Mouse (Mus musculus) hindbrain, embryonic 15.5 days (tissue): ENCODE data around the gene Dolpp1. TPM values are rescaled to one million over a fixed set of nuclear protein-coding genes. Genes with fewer than 3 reads are reported as not detected.

Experiments used
- ATAC-seq: fragments of 200-750 bp; cut with Nextera tagmentation; 2 replicates; pipeline ENCODE4 v1.8.0; 2017; ENCODE audit warnings: low read depth, moderate number of reproducible peaks, moderate TSS enrichment; ENCODE audit not compliant: low FRiP score
- H3K27ac ChIP-seq: fragments of 300-500 bp; sonication (generic); replicated peaks from 2 replicates; pipeline ENCODE4 v1.5.1; 2015; ENCODE audit warnings: mild to moderate bottlenecking, inconsistent platforms
- H3K27me3 ChIP-seq: fragments of 300-500 bp; sonication (generic); 2 replicates; pipeline ENCODE4 v1.6.1; 2015; ENCODE audit warnings: control low read depth, inconsistent platforms
- H3K36me3 ChIP-seq: fragments of 300-500 bp; sonication (generic); 2 replicates; pipeline ENCODE4 v1.6.1; 2015; ENCODE audit warnings: control low read depth, inconsistent platforms
- H3K4me1 ChIP-seq: fragments of 300-500 bp; sonication (generic); replicated peaks from 2 replicates; pipeline ENCODE4 v1.6.1; 2015; ENCODE audit warnings: control low read depth, inconsistent platforms
- H3K4me2 ChIP-seq: fragments of 300-500 bp; sonication (generic); 2 replicates; pipeline ENCODE4 v1.6.1; 2015; ENCODE audit warnings: moderate library complexity, mild to moderate bottlenecking, inconsistent platforms
- H3K4me3 ChIP-seq: fragments of 300-500 bp; sonication (generic); 2 replicates; pipeline ENCODE4 v1.5.1; 2015; ENCODE audit warnings: mild to moderate bottlenecking, inconsistent platforms
- H3K9ac ChIP-seq: fragments of 300-500 bp; sonication (generic); 2 replicates; pipeline ENCODE4 v1.6.1; 2015; ENCODE audit warnings: inconsistent platforms
- H3K9me3 ChIP-seq: fragments of 300-500 bp; sonication (generic); 2 replicates; pipeline ENCODE4 v1.6.1; 2016; ENCODE audit warnings: control low read depth, inconsistent platforms
- WGBS: fragments of 180-500 bp; shearing (Covaris S2); methylation state at CpG from one replicate; pipeline ENCODE4 v1.1.7; 2015; 5-methylcytosine and 5-hydroxymethylcytosine counted together
- polyA plus RNA-seq: library from polyadenylated mRNA; unstranded; fragments of >200 nt; fragmentation: Nextera tagmentation; extraction: Ambion mirVana; gene quantifications from 2 replicates; pipeline ENCODE4 v1.2.1, GENCODE M21; 2015

The Dolpp1 gene
- polyA plus RNA-seq, 1 experiment from 2014 or later: 60.4 TPM

GRCm38 (mm10) chr2:30439631-30440030 is 47.6 kb downstream of the Dolpp1 start:
- H3K9ac ChIP-seq: no peak overlapping the region
- no peak overlapping the region for H3K4me3 ChIP-seq
- H3K4me2 ChIP-seq: no peak overlapping the region
- H3K4me1 ChIP-seq: peaks cover 40% of the 10 kb centered on the region
- H3K9me3 ChIP-seq: no peaks in the 10 kb centered on the region
- no peak for ATAC-seq
- peak overlapping the region; percentile 85; the same call in 1 of the 2 replicates for H3K27ac ChIP-seq
- WGBS: 91% methylated on average over 6 of the region's 6 CpGs
- H3K36me3 ChIP-seq: peaks cover 30% of the 10 kb centered on the region
- H3K27me3 ChIP-seq: no peaks in the 10 kb centered on the region

- Histone ChIP-seq H3K4me3 (no peak overlapping the region), H3K36me3 (peaks cover 30% of the 10 kb centered on the region), H3K4me1 (peaks cover 40% of the 10 kb centered on the region), H3K9ac (0 out of 2 replicates have a peak overlapping the region, but pooled peaks have one; percentile 26), H3K4me2 (no peak overlapping the region), H3K27ac (peak overlapping the region; percentile 85), H3K9me3 (no peaks in the 10 kb centered on the region), H3K27me3 (no peaks in the 10 kb centered on the region)
- ATAC-seq: no peak
- 48% methylated on average over 3 of the region's 3 CpGs for WGBS
Measured at GRCm38 (mm10) chr2:30440211-30440700, 48.2 kb downstream of the Dolpp1 start.

DNA sequence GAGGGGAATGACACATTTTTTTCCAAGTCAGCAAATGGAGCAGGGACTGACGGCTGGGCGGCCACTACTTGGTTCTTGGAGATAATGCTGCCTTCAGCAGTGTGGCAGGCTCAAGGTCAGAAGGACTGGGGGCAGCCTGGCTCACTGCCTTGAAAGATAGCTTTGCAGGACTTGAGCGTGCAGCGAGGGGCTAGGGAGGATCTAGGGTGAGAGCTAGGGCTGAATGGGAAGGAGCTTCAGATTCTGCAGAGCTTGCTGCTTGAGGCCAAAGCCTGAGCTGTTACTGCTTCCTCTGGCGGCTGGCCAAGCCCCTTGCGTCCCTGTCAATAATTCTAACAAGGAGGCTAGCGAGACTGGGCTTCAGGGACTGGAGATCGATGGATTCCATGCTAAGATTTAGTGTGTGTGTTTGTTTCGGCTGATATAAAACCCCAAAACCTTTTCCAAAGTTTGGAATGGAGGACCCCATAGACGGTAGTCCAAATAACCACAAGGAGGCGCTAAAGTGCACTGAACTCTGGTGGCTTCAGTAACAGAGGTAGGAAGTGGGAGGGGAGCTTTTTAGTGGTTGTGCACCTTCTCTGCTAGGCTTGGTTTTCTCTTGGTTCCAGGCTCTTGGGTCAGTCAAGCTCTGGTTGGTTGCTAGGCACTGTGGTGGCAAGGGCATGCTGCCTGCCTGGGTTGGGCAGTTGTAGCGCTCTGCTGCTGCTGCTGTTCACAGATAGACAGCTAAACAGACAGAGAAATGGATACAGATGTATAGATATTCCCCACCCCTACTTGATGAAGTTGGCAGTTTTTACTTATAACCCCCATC is 48.9 kb downstream of the Dolpp1 start:
- no peak overlapping the region for H3K4me3 ChIP-seq
- H3K9me3 ChIP-seq: no peaks in the 10 kb centered on the region
- peak overlapping the region; percentile 27; the same call in 1 of the 2 replicates for H3K4me2 ChIP-seq
- no peaks in the 10 kb centered on the region for H3K27me3 ChIP-seq
- H3K36me3 ChIP-seq: peaks cover 30% of the 10 kb centered on the region
- H3K27ac ChIP-seq: peak overlapping the region; percentile 85
- H3K4me1 ChIP-seq: peaks cover 40% of the 10 kb centered on the region
- peak; percentile 43; the same call in 1 of the 2 replicates for ATAC-seq
- 0 out of 2 replicates have a peak overlapping the region, but pooled peaks have one; percentile 40 for H3K9ac ChIP-seq
- 13% methylated on average over 12 of the region's 12 CpGs for WGBS

- no peaks in the 10 kb centered on the region for H3K27me3 ChIP-seq
- peak overlapping the region; percentile 85 for H3K27ac ChIP-seq
- peaks cover 40% of the 10 kb centered on the region for H3K4me1 ChIP-seq
- H3K9ac ChIP-seq: peak overlapping the region; percentile 40
- H3K9me3 ChIP-seq: no peaks in the 10 kb centered on the region
- H3K4me3 ChIP-seq: no peak overlapping the region; the same call in 1 of the 2 replicates
- 5% methylated on average over 15 of the region's 15 CpGs for WGBS
- ATAC-seq: 0 out of 2 replicates have a peak, but pooled peaks have one; percentile 46
- peaks cover 30% of the 10 kb centered on the region for H3K36me3 ChIP-seq
- H3K4me2 ChIP-seq: peak overlapping the region; percentile 27
Measured at GRCm38 (mm10) chr2:30441518-30442497, 49.8 kb downstream of the Dolpp1 start.

DNA sequence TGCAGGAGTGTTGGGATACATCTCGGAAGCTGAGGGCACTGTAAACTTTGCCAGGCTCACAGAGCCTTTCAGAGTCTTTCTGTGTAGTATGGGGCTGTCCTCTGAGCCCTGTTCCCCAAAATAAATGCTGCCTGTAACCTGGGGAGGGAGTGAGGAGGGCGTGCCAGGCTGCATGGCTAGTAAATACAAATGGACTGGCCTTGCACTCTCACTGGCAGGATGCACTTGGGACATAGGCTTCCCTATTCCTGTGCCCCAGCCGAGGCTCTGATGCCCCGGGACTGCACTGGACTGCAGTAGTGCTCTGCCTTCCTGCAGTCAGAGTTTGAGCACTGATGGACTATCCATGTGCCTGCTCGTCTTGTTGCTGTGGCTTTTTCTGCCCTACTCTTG is 50.4 kb downstream of the Dolpp1 start:
- H3K36me3 ChIP-seq: peaks cover 26% of the 10 kb centered on the region
- H3K4me2 ChIP-seq: peak overlapping the region; percentile 27
- WGBS: 54% methylated on average over 5 of the region's 5 CpGs
- H3K27me3 ChIP-seq: no peaks in the 10 kb centered on the region
- ATAC-seq: no peak
- H3K27ac ChIP-seq: peak overlapping the region; percentile 85
- peaks cover 40% of the 10 kb centered on the region for H3K4me1 ChIP-seq
- no peak overlapping the region for H3K4me3 ChIP-seq
- H3K9ac ChIP-seq: peak overlapping the region; percentile 40
- H3K9me3 ChIP-seq: no peaks in the 10 kb centered on the region

DNA sequence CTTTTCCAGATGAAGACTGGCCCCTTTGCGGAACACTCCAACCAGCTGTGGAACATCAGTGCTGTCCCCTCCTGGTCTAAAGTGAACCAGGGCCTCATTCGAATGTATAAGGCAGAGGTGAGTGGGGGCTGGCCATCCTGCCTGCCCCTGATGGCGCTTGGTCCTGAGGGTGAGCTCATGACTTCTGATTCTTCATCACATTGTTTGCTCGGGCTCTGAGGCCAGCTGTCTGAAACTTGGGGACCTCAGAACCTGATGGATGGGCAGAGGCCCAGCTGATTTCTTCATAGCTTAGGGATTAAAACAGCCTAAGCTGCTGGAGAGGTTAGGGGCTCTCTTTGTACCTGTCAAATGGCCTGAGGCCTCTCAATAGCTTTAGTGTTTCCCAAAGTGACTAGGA is 51.2 kb downstream of the Dolpp1 start:
- no peaks in the 10 kb centered on the region for H3K9me3 ChIP-seq
- 80% methylated on average over 4 of the region's 4 CpGs for WGBS
- no peak overlapping the region for H3K4me2 ChIP-seq
- peak overlapping the region; percentile 85 for H3K27ac ChIP-seq
- H3K27me3 ChIP-seq: no peaks in the 10 kb centered on the region
- H3K36me3 ChIP-seq: peaks cover 19% of the 10 kb centered on the region
- no peak overlapping the region for H3K9ac ChIP-seq
- H3K4me1 ChIP-seq: peaks cover 40% of the 10 kb centered on the region
- H3K4me3 ChIP-seq: no peak overlapping the region
- ATAC-seq: no peak

- H3K27ac ChIP-seq: no peak overlapping the region
- H3K9me3 ChIP-seq: no peaks in the 10 kb centered on the region
- H3K4me1 ChIP-seq: peaks cover 40% of the 10 kb centered on the region
- no peak for ATAC-seq
- WGBS: 85% methylated on average over 5 of the region's 5 CpGs
- peaks cover 14% of the 10 kb centered on the region for H3K36me3 ChIP-seq
- H3K27me3 ChIP-seq: no peaks in the 10 kb centered on the region
- no peak overlapping the region for H3K9ac ChIP-seq
- H3K4me3 ChIP-seq: no peak overlapping the region
- no peak overlapping the region for H3K4me2 ChIP-seq
Measured at GRCm38 (mm10) chr2:30444006-30444405, 52.0 kb downstream of the Dolpp1 start.

DNA sequence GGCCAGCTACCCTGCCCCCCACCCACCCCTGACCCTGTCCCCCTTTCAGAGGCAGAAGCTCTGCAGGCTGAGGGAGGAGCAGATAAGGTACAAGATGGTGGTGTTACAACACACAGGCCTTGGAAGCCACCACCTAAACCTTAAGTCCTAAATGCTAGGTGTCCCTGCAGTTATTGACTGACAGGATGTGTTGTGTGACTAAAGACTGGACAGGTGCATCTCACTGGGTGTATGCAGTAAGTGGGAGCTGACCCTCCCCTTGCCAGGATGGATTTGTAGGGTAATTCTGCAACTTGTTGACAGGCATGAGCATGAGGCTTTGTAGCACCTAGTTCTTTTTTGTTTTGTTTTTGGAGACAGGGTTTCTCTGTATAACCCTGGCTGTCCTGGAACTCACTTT is 52.4 kb downstream of the Dolpp1 start:
- Histone ChIP-seq H3K27ac (no peak overlapping the region), H3K36me3 (peaks cover 11% of the 10 kb centered on the region), H3K9ac (no peak overlapping the region), H3K27me3 (no peaks in the 10 kb centered on the region), H3K4me1 (peaks cover 40% of the 10 kb centered on the region), H3K4me3 (no peak overlapping the region), H3K4me2 (no peak overlapping the region), H3K9me3 (no peaks in the 10 kb centered on the region)
- no peak for ATAC-seq

DNA sequence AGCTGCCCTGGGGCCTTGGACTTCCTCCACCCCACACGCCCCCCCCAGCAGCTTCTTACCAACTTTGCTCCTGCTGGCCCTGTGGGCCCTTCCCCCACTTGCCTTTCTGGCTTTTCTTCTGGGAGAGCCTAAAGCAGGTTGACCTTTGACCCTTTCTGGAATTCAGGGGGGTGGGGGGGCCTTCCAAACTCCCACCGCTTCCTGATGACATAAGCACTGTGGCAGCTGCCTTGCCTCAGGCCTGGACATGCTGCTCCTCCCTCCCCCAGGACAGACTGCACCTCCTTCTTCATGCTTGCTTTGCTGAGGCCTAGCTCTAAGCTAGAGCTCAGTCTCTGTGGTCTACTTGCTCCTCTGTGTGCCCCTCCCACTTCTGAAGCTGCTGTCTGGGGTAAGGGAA is 53.3 kb downstream of the Dolpp1 start:
- Histone ChIP-seq H3K4me3 (no peak overlapping the region), H3K27ac (no peak overlapping the region), H3K4me1 (peaks cover 33% of the 10 kb centered on the region), H3K27me3 (no peaks in the 10 kb centered on the region), H3K36me3 (peaks cover 15% of the 10 kb centered on the region), H3K9me3 (no peaks in the 10 kb centered on the region), H3K4me2 (no peak overlapping the region), H3K9ac (no peak overlapping the region)
- no peak for ATAC-seq
- WGBS: 33% methylated on average over 2 of the region's 2 CpGs

GRCm38 (mm10) chr2:30446891-30447826 is 55.1 kb downstream of the Dolpp1 start:
- Histone ChIP-seq H3K27ac (no peak overlapping the region), H3K4me3 (no peak overlapping the region), H3K27me3 (no peaks in the 10 kb centered on the region), H3K36me3 (peaks cover 15% of the 10 kb centered on the region), H3K4me1 (peaks cover 15% of the 10 kb centered on the region), H3K9ac (no peak overlapping the region), H3K9me3 (no peaks in the 10 kb centered on the region), H3K4me2 (no peak overlapping the region)
- 82% methylated on average over 10 of the region's 10 CpGs for WGBS
- no peak for ATAC-seq

GRCm38 (mm10) chr2:30448371-30448770 is 56.3 kb downstream of the Dolpp1 start:
- 88% methylated on average over 7 of the region's 7 CpGs for WGBS
- Histone ChIP-seq H3K4me1 (peaks cover 3% of the 10 kb centered on the region; the same call in 1 of the 2 replicates), H3K9me3 (no peaks in the 10 kb centered on the region), H3K9ac (no peak overlapping the region), H3K36me3 (peaks cover 15% of the 10 kb centered on the region), H3K27ac (no peak overlapping the region), H3K27me3 (no peaks in the 10 kb centered on the region), H3K4me3 (no peak overlapping the region), H3K4me2 (no peak overlapping the region)
- no peak for ATAC-seq
